Mouse (Mus musculus): ENCODE data around the gene Elmsan1.

DNA sequence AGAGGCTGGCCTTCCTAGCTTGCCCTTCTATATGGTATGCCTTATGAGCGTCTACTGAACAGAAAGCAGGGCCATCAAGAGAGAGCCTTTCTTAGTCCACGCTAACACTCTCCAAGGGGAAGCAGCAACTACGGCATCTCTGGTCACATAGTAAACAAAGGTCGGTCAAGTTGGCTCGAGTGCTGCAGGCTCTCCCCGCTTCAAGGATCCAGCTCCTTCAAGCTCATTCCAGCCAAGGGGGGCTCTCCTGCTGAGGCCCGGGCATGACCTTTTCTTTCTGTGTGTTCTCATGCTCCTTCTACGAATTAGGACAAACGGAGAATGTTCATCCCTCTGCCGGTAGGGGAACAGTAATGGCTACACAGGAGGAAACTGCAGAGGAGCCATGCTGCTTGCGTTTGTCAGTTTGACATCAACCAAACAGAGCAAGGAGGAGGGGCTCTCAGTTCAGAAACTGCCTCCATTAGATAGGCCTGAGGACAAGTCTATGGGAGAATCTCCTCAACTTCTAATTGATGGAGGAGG lies 55.0 kb downstream of the Elmsan1 start:
- no peak for TF ChIP-seq POLR2A (IDR thresholded peaks at IDR 0.05; ENCODE audit: low read depth, low read length)
- no peak for TF ChIP-seq CTCF (IDR thresholded peaks at IDR 0.05; ENCODE audit: extremely low read depth, insufficient read length, insufficient replicate concordance, low read depth, low read length)
